7 mouse cellular contexts compared by ENCODE assay signal in the genomic region with DNA sequence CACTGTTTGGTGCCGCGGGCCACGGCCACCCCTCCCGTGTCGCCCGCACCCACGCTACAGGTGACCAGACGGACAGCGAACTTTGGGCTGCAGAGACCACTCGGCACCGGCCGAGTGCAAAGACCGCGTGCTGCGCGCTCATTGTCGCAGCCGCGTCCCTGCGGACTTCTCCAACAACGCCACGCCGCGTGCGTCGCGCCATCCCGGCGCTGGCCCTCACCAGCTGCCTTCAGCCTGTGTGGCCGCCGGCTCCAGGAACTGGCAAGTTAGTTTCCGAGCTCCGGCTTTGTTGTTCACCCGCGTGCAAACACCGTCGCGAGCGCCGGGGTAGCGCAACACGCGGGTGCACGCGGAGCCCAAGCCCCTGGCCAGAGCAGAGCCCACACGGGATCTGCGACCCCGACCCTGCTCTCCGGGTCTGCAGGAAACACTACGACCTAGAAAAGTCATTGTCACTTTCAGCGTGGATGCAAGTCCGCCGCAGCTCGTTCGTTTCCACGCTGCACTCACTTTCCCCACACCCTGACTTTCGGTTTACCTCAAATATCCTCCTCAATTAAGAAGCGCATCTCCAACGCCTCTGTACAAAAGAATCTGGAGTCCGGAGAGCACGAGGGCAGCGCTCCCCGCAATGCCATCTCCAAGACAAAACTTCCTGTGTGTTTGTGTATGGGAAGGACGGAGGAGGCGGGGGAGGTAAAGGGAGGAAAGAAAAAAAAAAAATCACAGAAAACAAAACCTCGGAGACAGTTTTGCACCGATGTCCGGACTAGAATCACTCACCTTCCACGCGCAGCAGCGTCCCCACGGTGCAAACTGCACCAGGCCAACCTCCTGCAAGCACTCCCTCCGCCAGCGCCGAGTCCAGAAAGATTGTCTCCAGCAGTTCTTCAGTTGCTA. TPM values are rescaled to one million over a fixed set of nuclear protein-coding genes. Genes with fewer than 3 reads are reported as not detected.
A peak's percentile ranks its signal among the peaks of the same experiment; 100 is the strongest.
DNase-seq lines count a peak whose midpoint lies in the region; ATAC-seq and TF ChIP-seq lines count a peak whose summit lies in the region.

No protein-coding gene starts in this region.

- peak overlapping the region; percentile 64 for H3K4me2 ChIP-seq in hindbrain, embryonic 11.5 days (replicated peaks; ENCODE audit: low read depth, low read length)

- H3K9me3 ChIP-seq in hindbrain, embryonic 11.5 days (ENCODE audit: control insufficient read depth, low read length) = no peaks in the 10 kb centered on the region

- H3K36me3 ChIP-seq in hindbrain, embryonic 11.5 days (ENCODE audit: control insufficient read depth, insufficient read depth, low read length) = no peaks in the 10 kb centered on the region

- peak overlapping the region; percentile 99 for H3K9ac ChIP-seq in hindbrain, embryonic 11.5 days (ENCODE audit: low read depth, low read length)

- ATAC-seq in hindbrain, embryonic 11.5 days (ENCODE audit: low FRiP score) = peak; percentile 48
- ATAC-seq in megakaryocyte-erythroid progenitor cell, adult 5-6 weeks (replicated peaks; ENCODE audit: low FRiP score, low TSS enrichment, poor library complexity, severe bottlenecking) = peak; percentile 8

- DNase-seq in NIH3T3 (ENCODE audit: low read depth) = peak; percentile 64
- DNase-seq in cerebellum, adult 2 months = peak; percentile 37 to 52
- peak; percentile 54 for DNase-seq in forelimb bud, embryonic 11.5 days (ENCODE audit: low read depth, low spot score)
- peak; percentile 76 for DNase-seq in hindbrain, embryonic 11.5 days (ENCODE audit: low spot score)
- peak; percentile 19 to 25 for DNase-seq in left cerebral cortex, postnatal 36 days (ENCODE audit: low spot score in 2 of 2)
- DNase-seq in skeletal muscle tissue, adult 2 months (ENCODE audit: low read depth, low spot score) = peak; percentile 7

- H3K4me3 ChIP-seq in cerebellum, adult 2 months (replicated peaks; ENCODE audit: insufficient read depth, low read depth, low read length) = peak overlapping the region; percentile 72
- peak overlapping the region; percentile 85 for H3K4me3 ChIP-seq in hindbrain, embryonic 11.5 days (ENCODE audit: low read depth, low read length)

- no peaks in the 10 kb centered on the region for H3K4me1 ChIP-seq in cerebellum, adult 2 months (ENCODE audit: control insufficient read depth, insufficient read depth, low read length)
- H3K4me1 ChIP-seq in hindbrain, embryonic 11.5 days (replicated peaks; ENCODE audit: control insufficient read depth, insufficient read depth, low read length) = peaks cover 3% of the 10 kb centered on the region; the same call in 1 of the 2 replicates

- no peak overlapping the region for H3K27ac ChIP-seq in cerebellum, adult 2 months (ENCODE audit: insufficient read depth, low read length)
- H3K27ac ChIP-seq in hindbrain, embryonic 11.5 days (ENCODE audit: low read depth, low read length) = peak overlapping the region; percentile 91

- H3K27me3 ChIP-seq in cerebellum, adult 2 months (ENCODE audit: control insufficient read depth, insufficient read depth, low read length) = 0 out of 2 replicates have a peak, but pooled peaks cover 2% of the 10 kb centered on the region
- no peaks in the 10 kb centered on the region for H3K27me3 ChIP-seq in hindbrain, embryonic 11.5 days (ENCODE audit: control insufficient read depth, insufficient read depth, low read length)

- TF ChIP-seq POLR2A in cerebellum, adult 2 months (IDR thresholded peaks at IDR 0.05; ENCODE audit: borderline replicate concordance, insufficient read depth, low read length) = no peak

- under 1% methylated on average over 75 of the region's 75 CpGs for WGBS in cerebellum, adult 2 months
- WGBS in hindbrain, embryonic 11.5 days = 1% methylated on average over 74 of the region's 75 CpGs

- no peak for TF ChIP-seq CTCF in cerebellum, adult 2 months (IDR thresholded peaks at IDR 0.05; ENCODE audit: borderline replicate concordance, insufficient read depth, low read depth, low read length)

- intact Hi-C loops in left cerebral cortex, postnatal 36 days (cut with DNase I) = loop anchor here (5.0 kb wide), 1 partner anchor 157 kb away; the partner anchor contains the start of gene Dennd5b

RNA-seq across cellular contexts. Expression of gene Sinhcaf, which starts 0.5 kb away (rescaled TPM):
- polyA plus RNA-seq in cerebellum, adult 2 months (2012; rRNA removed) = 1.6 and 1.8 TPM in 2 replicates
- 246 and 283 TPM in 2 replicates for polyA plus RNA-seq in hindbrain, embryonic 11.5 days (2014; fragmentation: Nextera tagmentation; extraction: Ambion mirVana)
- total RNA-seq in left cerebral cortex, postnatal 36 days (2021) = 1 to 10 TPM; 1.3 to 3.2 TPM
- 32.1 and 46.3 TPM in 2 replicates for total RNA-seq in megakaryocyte-erythroid progenitor cell, adult 5-6 weeks (2014; fragmentation: Nextera tagmentation)
- 134 and 160 TPM in 2 replicates for total RNA-seq in megakaryocyte-erythroid progenitor cell, adult 5-6 weeks (2017)

RNA-seq across cellular contexts. Expression of gene Caprin2, which starts 49.7 kb away (rescaled TPM):
- polyA plus RNA-seq in cerebellum, adult 2 months (2012; rRNA removed) = 22.3 and 25.1 TPM in 2 replicates
- 10.7 and 13.1 TPM in 2 replicates for polyA plus RNA-seq in hindbrain, embryonic 11.5 days (2014; fragmentation: Nextera tagmentation; extraction: Ambion mirVana)
- 1 to 10 TPM; 7.2 to 7.6 TPM for total RNA-seq in left cerebral cortex, postnatal 36 days (2021)
- 37.8 and 42.2 TPM in 2 replicates for total RNA-seq in megakaryocyte-erythroid progenitor cell, adult 5-6 weeks (2014; fragmentation: Nextera tagmentation)
- total RNA-seq in megakaryocyte-erythroid progenitor cell, adult 5-6 weeks (2017) = 22.1 and 30.5 TPM in 2 replicates

Comparison
In these comparisons a context has a peak if more than half of its experiments do, and no peak if none do; other contexts are left out.
1. DNase-seq: peak in every context shown above with its lines; median percentile 76 in hindbrain, embryonic 11.5 days; 64 in NIH3T3; 54 in forelimb bud, embryonic 11.5 days; 44 in cerebellum, adult 2 months; 22 in left cerebral cortex, postnatal 36 days; 7 in skeletal muscle tissue, adult 2 months.
2. RNA of gene Sinhcaf, which starts 0.5 kb away (total RNA-seq): 32.1 to 160 TPM in megakaryocyte-erythroid progenitor cell, adult 5-6 weeks; 1.3 to 3.2 TPM in left cerebral cortex, postnatal 36 days; every median in the first group is over 4 times any median in the second.